Comparison of ENCODE assay signal across 9 mouse cellular contexts in genomic region chr14:47074045-47074666, GRCm38 (mm10).
DNase-seq lines count a peak whose midpoint lies in the region; ATAC-seq and TF ChIP-seq lines count a peak whose summit lies in the region.
"Had no signal": no experiment of that assay in that cellular context is flagged by ENCODE, and none has a peak within 500 bp of the region (broad histone marks: within the 10 kb centered on the region; RNA-seq: fewer than 3 reads in every experiment).

No protein-coding gene starts in this region.

- no peaks in the 10 kb centered on the region for H3K27me3 ChIP-seq in forebrain, postnatal 0 days (ENCODE audit: insufficient read depth, low read length)
- H3K27me3 ChIP-seq: stomach, embryonic 15.5 days had no signal

- no peaks in the 10 kb centered on the region for H3K9me3 ChIP-seq in forebrain, postnatal 0 days (ENCODE audit: low read length)
- H3K9me3 ChIP-seq: stomach, embryonic 15.5 days had no signal

- TF ChIP-seq CTCF in forebrain, postnatal 0 days (IDR thresholded peaks at IDR 0.05; ENCODE audit: low read depth): no peak

- no peak overlapping the region for H3K4me2 ChIP-seq in forebrain, postnatal 0 days (ENCODE audit: low read depth)
- H3K4me2 ChIP-seq: stomach, embryonic 15.5 days had no signal

- 67% methylated on average over 18 of the region's 18 CpGs for WGBS in forebrain, postnatal 0 days

- no peaks in the 10 kb centered on the region for H3K4me1 ChIP-seq in forebrain, postnatal 0 days (ENCODE audit: insufficient read depth)
- H3K4me1 ChIP-seq: stomach, embryonic 15.5 days had no signal

- H3K27ac ChIP-seq in forebrain, postnatal 0 days (ENCODE audit: low read depth, low read length): no peak overlapping the region
- H3K27ac ChIP-seq: stomach, embryonic 15.5 days had no signal

- peak; percentile 30 for DNase-seq in CD4-positive, CD25-positive, alpha-beta regulatory T cell, adult 2 months (ENCODE audit: low read depth, low spot score)
- peak; percentile 25 for DNase-seq in layer of hippocampus, adult 11-12 months (ENCODE audit: low spot score)
- no peak for DNase-seq in layer of hippocampus, adult 9-10 months (ENCODE audit: low spot score)
- peak; percentile 30 for DNase-seq in Muller cell, postnatal 12 days (ENCODE audit: inconsistent ontology term)
- peak; percentile 17 for DNase-seq in mesoderm, embryonic 11.5 days (ENCODE audit: low read depth, low spot score)
- no peak for DNase-seq in forebrain, postnatal 0 days

- no peaks in the 10 kb centered on the region for H3K36me3 ChIP-seq in forebrain, postnatal 0 days (ENCODE audit: insufficient read depth)
- H3K36me3 ChIP-seq: stomach, embryonic 15.5 days had no signal

- no peak overlapping the region for H3K4me3 ChIP-seq in forebrain, postnatal 0 days (ENCODE audit: low read depth, low read length)
- H3K4me3 ChIP-seq: stomach, embryonic 15.5 days had no signal

- ATAC-seq in CD4-positive, CD25-positive, alpha-beta regulatory T cell, adult 4 months: no peak
- ATAC-seq in erythroblast, adult 5-6 weeks (replicated peaks; ENCODE audit: low FRiP score, poor library complexity, severe bottlenecking): 0 out of 2 replicates have a peak, but pooled peaks have one; percentile 45
- ATAC-seq in forebrain, postnatal 0 days: no peak

- H3K9ac ChIP-seq in forebrain, postnatal 0 days: no peak overlapping the region
- H3K9ac ChIP-seq: stomach, embryonic 15.5 days had no signal

Comparison
In these comparisons a context has a peak if more than half of its experiments do, and no peak if none do; other contexts are left out.
1. DNase-seq: peak in CD4-positive, CD25-positive, alpha-beta regulatory T cell, adult 2 months (single experiment), layer of hippocampus, adult 11-12 months (single experiment), Muller cell, postnatal 12 days (single experiment) and mesoderm, embryonic 11.5 days (single experiment); none in layer of hippocampus, adult 9-10 months (single experiment) and forebrain, postnatal 0 days (single experiment).